8 mouse cellular contexts compared by ENCODE assay signal in the genomic region with DNA sequence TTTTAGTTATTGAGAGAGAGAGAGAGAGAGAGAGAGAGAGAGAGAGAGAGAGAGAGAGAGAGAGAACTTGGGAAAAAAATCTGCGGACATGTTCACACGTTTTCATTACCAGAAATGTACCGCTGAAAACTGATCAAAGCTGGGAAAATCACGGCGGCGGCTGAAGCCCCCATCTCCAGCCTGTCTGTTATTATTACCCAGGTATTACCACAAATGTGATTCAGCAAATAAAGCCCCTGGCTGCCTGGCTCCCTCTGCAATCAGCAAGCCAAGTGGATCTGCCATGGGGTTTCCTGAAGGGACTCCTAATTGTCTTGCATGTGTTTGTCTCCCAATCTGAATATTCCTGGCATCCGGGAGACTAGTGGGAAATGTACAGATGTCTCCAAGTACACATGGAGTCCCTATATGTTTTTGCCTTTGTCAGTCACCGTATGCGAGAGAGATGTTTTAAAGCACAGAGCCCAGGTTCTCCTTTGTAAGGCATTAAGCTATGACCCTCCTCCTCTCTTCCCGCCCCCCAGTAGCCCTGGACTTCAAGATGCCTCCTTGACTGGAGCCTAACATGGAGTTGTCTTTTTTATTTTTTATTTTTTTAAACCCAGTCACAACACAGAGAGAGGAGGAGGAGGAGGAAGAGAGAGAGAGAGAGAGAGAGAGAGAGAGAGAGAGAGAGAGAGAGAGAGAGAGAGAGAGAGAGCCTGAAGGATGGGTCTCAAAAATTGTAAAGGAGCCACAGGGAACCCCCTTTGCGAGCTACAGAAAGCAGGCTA. TPM values are rescaled to one million over a fixed set of nuclear protein-coding genes. Genes with fewer than 3 reads are reported as not detected.
DNase-seq lines count a peak whose midpoint lies in the region; ATAC-seq and TF ChIP-seq lines count a peak whose summit lies in the region.

TSS of gene Zfhx3 (plus strand) at position 723 of the 773 bp plus-strand sequence.

- DNase-seq in heart, postnatal 25 days (ENCODE audit: low spot score) = no peak
- peak; percentile 79 for DNase-seq in brain, embryonic 14.5 days (ENCODE audit: low read depth)
- peak; percentile 12 for DNase-seq in hindbrain, embryonic 10.5 days (ENCODE audit: low spot score)
- DNase-seq in thymus, postnatal 10 days (ENCODE audit: low spot score in 2 of 2) = no peak
- DNase-seq in embryo, embryonic 10.5 days (ENCODE audit: low spot score) = no peak
- DNase-seq in right cerebral cortex, postnatal 25 days = no peak

- no peaks in the 10 kb centered on the region for H3K36me3 ChIP-seq in heart, embryonic 12.5 days
- H3K36me3 ChIP-seq in hindbrain, embryonic 10.5 days = no peaks in the 10 kb centered on the region
- no peaks in the 10 kb centered on the region for H3K36me3 ChIP-seq in midbrain, embryonic 16.5 days (ENCODE audit: control insufficient read depth, insufficient read depth, low read length)

- H3K27me3 ChIP-seq in heart, embryonic 12.5 days (replicated peaks) = peaks cover 26% of the 10 kb centered on the region
- H3K27me3 ChIP-seq in hindbrain, embryonic 10.5 days (ENCODE audit: insufficient read depth, poor library complexity, severe bottlenecking) = peaks cover 52% of the 10 kb centered on the region
- no peaks in the 10 kb centered on the region for H3K27me3 ChIP-seq in midbrain, embryonic 16.5 days (ENCODE audit: control insufficient read depth, insufficient read depth, low read depth, low read length)

- intact Hi-C loops in heart, postnatal 25 days (cut with DNase I) = no loop called here

- no peaks in the 10 kb centered on the region for H3K9me3 ChIP-seq in heart, embryonic 12.5 days (replicated peaks)
- no peaks in the 10 kb centered on the region for H3K9me3 ChIP-seq in hindbrain, embryonic 10.5 days
- H3K9me3 ChIP-seq in midbrain, embryonic 16.5 days (replicated peaks; ENCODE audit: control insufficient read depth, low read length, poor library complexity, severe bottlenecking) = no peaks in the 10 kb centered on the region

- H3K9ac ChIP-seq in heart, embryonic 12.5 days = peak within 1 kb of the TSS; percentile 36; the same call in 1 of the 2 replicates
- peak within 1 kb of the TSS; percentile 65 for H3K9ac ChIP-seq in midbrain, embryonic 16.5 days (ENCODE audit: low read depth, low read length)

- peaks cover 25% of the 10 kb centered on the region for H3K4me1 ChIP-seq in heart, embryonic 12.5 days (replicated peaks)
- H3K4me1 ChIP-seq in hindbrain, embryonic 10.5 days (replicated peaks) = peaks cover 59% of the 10 kb centered on the region
- H3K4me1 ChIP-seq in midbrain, embryonic 16.5 days (ENCODE audit: control insufficient read depth, insufficient read depth, low read length) = peaks cover 45% of the 10 kb centered on the region

- H3K4me2 ChIP-seq in heart, embryonic 12.5 days = peak within 1 kb of the TSS; percentile 82
- peak within 1 kb of the TSS; percentile 68 for H3K4me2 ChIP-seq in midbrain, embryonic 16.5 days (ENCODE audit: low read length)

- ATAC-seq in heart, embryonic 12.5 days (ENCODE audit: insufficient number of reproducible peaks, low FRiP score) = no peak
- ATAC-seq in midbrain, embryonic 16.5 days = peak; percentile 38; the same call in 1 of the 2 replicates

- no peak for TF ChIP-seq CTCF in brain, embryonic 14.5 days (IDR thresholded peaks at IDR 0.05; ENCODE audit: borderline replicate concordance, extremely low read depth, insufficient read depth, insufficient read length)

- WGBS in heart, embryonic 12.5 days = 25% methylated on average over 11 of the region's 11 CpGs
- 26% methylated on average over 11 of the region's 11 CpGs for WGBS in hindbrain, embryonic 10.5 days
- 6% methylated on average over 11 of the region's 11 CpGs for WGBS in midbrain, embryonic 16.5 days

- H3K27ac ChIP-seq in heart, embryonic 12.5 days (ENCODE audit: poor library complexity, severe bottlenecking) = no peak within 1 kb of the TSS
- H3K27ac ChIP-seq in hindbrain, embryonic 10.5 days = peak within 1 kb of the TSS; percentile 70
- H3K27ac ChIP-seq in midbrain, embryonic 16.5 days (ENCODE audit: low read length) = peak within 1 kb of the TSS; percentile 95

- H3K4me3 ChIP-seq in heart, embryonic 12.5 days = peak within 1 kb of the TSS; percentile 37
- H3K4me3 ChIP-seq in hindbrain, embryonic 10.5 days = peak within 1 kb of the TSS; percentile 47
- peak within 1 kb of the TSS; percentile 40 for H3K4me3 ChIP-seq in midbrain, embryonic 16.5 days (ENCODE audit: low read depth, low read length)

- TF ChIP-seq POLR2A in brain, embryonic 14.5 days (IDR thresholded peaks at IDR 0.05; ENCODE audit: borderline replicate concordance, extremely low read depth, insufficient read depth, insufficient read length, poor library complexity, severe bottlenecking) = no peak

RNA-seq across cellular contexts. Expression of gene Zfhx3, which starts in this region (rescaled TPM):
- polyA plus RNA-seq in heart, embryonic 12.5 days (2016; fragmentation: Nextera tagmentation; extraction: Ambion mirVana) = 7.4 and 8.0 TPM in 2 replicates
- total RNA-seq in heart, postnatal 25 days (2021) = 1 to 10 TPM; 6.0 to 8.2 TPM
- 9.7 and 31.3 TPM in 2 replicates for polyA plus RNA-seq in brain, embryonic 14.5 days (2012; rRNA removed)
- polyA plus RNA-seq in hindbrain, embryonic 10.5 days (2016; fragmentation: Nextera tagmentation; extraction: Ambion mirVana) = 12.9 and 22.0 TPM in 2 replicates
- 44.7 and 57.0 TPM in 2 replicates for polyA plus RNA-seq in midbrain, embryonic 16.5 days (2015; fragmentation: Nextera tagmentation; extraction: Ambion mirVana)

Comparison
In these comparisons a context has a peak if more than half of its experiments do, and no peak if none do; other contexts are left out.
1. DNase-seq: peak in brain, embryonic 14.5 days (single experiment) and hindbrain, embryonic 10.5 days (single experiment); none in heart, postnatal 25 days (single experiment), thymus, postnatal 10 days (0 of 2), embryo, embryonic 10.5 days (single experiment) and right cerebral cortex, postnatal 25 days (single experiment).
2. Peak in every context shown above with its lines, with median percentiles within 50 percentile points of each other: H3K4me3 ChIP-seq.